In the genomic region with DNA sequence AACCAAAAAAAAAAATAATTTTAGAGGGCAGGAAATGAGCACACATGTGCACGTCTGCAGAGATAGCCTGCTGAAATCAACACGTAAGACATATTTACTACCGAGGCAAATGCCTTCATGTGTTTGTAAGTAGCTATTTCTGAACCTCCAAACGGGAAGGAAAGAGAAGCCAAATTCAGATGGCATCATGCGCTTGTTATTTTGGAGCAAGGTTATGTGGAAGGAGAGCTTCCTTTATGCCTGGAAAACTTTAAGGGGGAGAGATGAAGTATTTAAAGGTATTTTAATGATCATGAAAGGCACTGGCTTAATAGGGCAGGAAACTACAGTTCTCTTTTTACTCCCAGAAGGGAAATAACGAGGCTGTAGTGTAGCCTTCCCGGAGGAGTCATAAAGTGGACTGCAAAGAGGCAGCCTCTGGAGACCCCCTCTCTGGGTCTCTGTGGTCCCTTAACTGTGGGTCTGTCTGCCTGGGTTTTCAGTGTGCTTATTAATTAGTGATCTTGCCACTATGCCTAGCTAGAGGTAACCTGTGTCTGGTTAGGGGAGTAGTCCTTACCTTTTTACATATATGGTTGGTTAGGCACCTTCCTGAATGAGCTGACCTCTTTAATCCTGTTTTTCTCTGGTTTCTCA, we compare ENCODE assay signal across 23 mouse cellular contexts.
DNase-seq lines count a peak whose midpoint lies in the region; ATAC-seq lines count a peak whose summit lies in the region.
"Had no signal": no experiment of that assay in that cellular context is flagged by ENCODE, and none has a peak within 500 bp of the region (broad histone marks: within the 10 kb centered on the region; RNA-seq: fewer than 3 reads in every experiment).

No protein-coding gene starts in this region.

- peak; percentile 56 for DNase-seq in heart, adult 11 months
- DNase-seq in heart, embryonic 10.5 days (ENCODE audit: low spot score): no peak
- DNase-seq in limb, embryonic 10.5 days (ENCODE audit: low spot score): no peak
- no peak for DNase-seq in lung, postnatal 4 days
- DNase-seq in gastrocnemius, postnatal 36 days: no peak
- DNase-seq: adrenal gland, postnatal 25 days; cerebellum, adult 9-10 months; kidney, adult 8-10 months; kidney, postnatal 10 days; left cerebral cortex, postnatal 4 days; liver, embryonic 13.5 days; lung, embryonic 14.5 days had no signal

- no peak for ATAC-seq in heart, embryonic 12.5 days (ENCODE audit: insufficient number of reproducible peaks, low FRiP score)
- ATAC-seq in heart, embryonic 16.5 days (replicated peaks; ENCODE audit: extremely low read depth, insufficient read depth, low FRiP score): 0 out of 2 replicates have a peak, but pooled peaks have one; percentile 41
- ATAC-seq: forebrain, embryonic 16.5 days; inflammation-experienced regulatory T-cells, adult 6 months; midbrain, embryonic 13.5 days had no signal

- no peak overlapping the region for H3K27ac ChIP-seq in heart, embryonic 12.5 days (ENCODE audit: poor library complexity, severe bottlenecking)
- no peak overlapping the region; the same call in 1 of the 2 replicates for H3K27ac ChIP-seq in heart, embryonic 16.5 days (ENCODE audit: low read length)
- H3K27ac ChIP-seq in heart, embryonic 10.5 days: no peak overlapping the region
- peak overlapping the region; percentile 74 for H3K27ac ChIP-seq in limb, embryonic 10.5 days
- H3K27ac ChIP-seq: embryonic facial prominence, embryonic 10.5 days; heart, embryonic 13.5 days; hindbrain, embryonic 13.5 days; left cerebral cortex, adult 2 months; liver, embryonic 13.5 days; midbrain, embryonic 13.5 days; stomach, postnatal 0 days had no signal

- H3K4me3 ChIP-seq in heart, embryonic 12.5 days: no peak overlapping the region
- H3K4me3 ChIP-seq in heart, embryonic 16.5 days (ENCODE audit: low read length): no peak overlapping the region
- no peak overlapping the region for H3K4me3 ChIP-seq in heart, embryonic 10.5 days
- peak overlapping the region; percentile 8; the same call in 1 of the 2 replicates for H3K4me3 ChIP-seq in limb, embryonic 10.5 days
- H3K4me3 ChIP-seq: embryonic facial prominence, embryonic 10.5 days; heart, embryonic 13.5 days; hindbrain, embryonic 13.5 days; left cerebral cortex, adult 2 months; liver, embryonic 13.5 days; megakaryocyte, embryonic 14.5 days; midbrain, embryonic 13.5 days had no signal

- no peak overlapping the region for H3K4me2 ChIP-seq in heart, embryonic 12.5 days
- 0 out of 2 replicates have a peak overlapping the region, but pooled peaks have one; percentile 2 for H3K4me2 ChIP-seq in heart, embryonic 16.5 days (ENCODE audit: low read depth, low read length)
- H3K4me2 ChIP-seq: heart, embryonic 13.5 days; hindbrain, embryonic 13.5 days; liver, embryonic 13.5 days; lung, embryonic 14.5 days; midbrain, embryonic 13.5 days had no signal

- intact Hi-C loops in gastrocnemius, postnatal 36 days (cut with DNase I): no loop called here

- no peaks in the 10 kb centered on the region for H3K4me1 ChIP-seq in heart, embryonic 12.5 days (replicated peaks)
- H3K4me1 ChIP-seq in heart, embryonic 16.5 days (ENCODE audit: control insufficient read depth, insufficient read depth, low read length): no peaks in the 10 kb centered on the region
- no peaks in the 10 kb centered on the region for H3K4me1 ChIP-seq in heart, embryonic 10.5 days
- H3K4me1 ChIP-seq in limb, embryonic 10.5 days: peaks cover 21% of the 10 kb centered on the region
- H3K4me1 ChIP-seq: embryonic facial prominence, embryonic 10.5 days; heart, embryonic 13.5 days; liver, embryonic 13.5 days; megakaryocyte, embryonic 14.5 days; midbrain, embryonic 13.5 days had no signal

- 60% methylated on average over 7 of the region's 7 CpGs for WGBS in heart, embryonic 12.5 days
- WGBS in heart, embryonic 16.5 days: 42% methylated on average over 7 of the region's 7 CpGs
- WGBS in heart, embryonic 10.5 days: 70% methylated on average over 7 of the region's 7 CpGs
- WGBS in limb, embryonic 10.5 days: 40% methylated on average over 7 of the region's 7 CpGs

- no peaks in the 10 kb centered on the region for H3K36me3 ChIP-seq in heart, embryonic 12.5 days
- no peaks in the 10 kb centered on the region for H3K36me3 ChIP-seq in heart, embryonic 16.5 days (ENCODE audit: control insufficient read depth, insufficient read depth)
- no peaks in the 10 kb centered on the region for H3K36me3 ChIP-seq in heart, embryonic 10.5 days
- H3K36me3 ChIP-seq in limb, embryonic 10.5 days: no peaks in the 10 kb centered on the region
- H3K36me3 ChIP-seq: embryonic facial prominence, embryonic 10.5 days; heart, embryonic 13.5 days; hindbrain, embryonic 13.5 days; liver, embryonic 13.5 days; midbrain, embryonic 13.5 days had no signal

- no peaks in the 10 kb centered on the region for H3K9me3 ChIP-seq in heart, embryonic 12.5 days (replicated peaks)
- no peaks in the 10 kb centered on the region for H3K9me3 ChIP-seq in heart, embryonic 16.5 days (replicated peaks; ENCODE audit: control insufficient read depth, low read length)
- H3K9me3 ChIP-seq in heart, embryonic 10.5 days: no peaks in the 10 kb centered on the region
- H3K9me3 ChIP-seq in limb, embryonic 10.5 days (replicated peaks): no peaks in the 10 kb centered on the region
- H3K9me3 ChIP-seq: embryonic facial prominence, embryonic 10.5 days; heart, embryonic 13.5 days; hindbrain, embryonic 13.5 days; liver, embryonic 13.5 days; megakaryocyte, embryonic 14.5 days; midbrain, embryonic 13.5 days had no signal

- no peaks in the 10 kb centered on the region for H3K27me3 ChIP-seq in heart, embryonic 12.5 days (replicated peaks)
- H3K27me3 ChIP-seq in heart, embryonic 16.5 days (ENCODE audit: control insufficient read depth, insufficient read depth, low read length): no peaks in the 10 kb centered on the region
- H3K27me3 ChIP-seq in heart, embryonic 10.5 days (ENCODE audit: insufficient read depth, poor library complexity, severe bottlenecking): no peaks in the 10 kb centered on the region
- no peaks in the 10 kb centered on the region for H3K27me3 ChIP-seq in limb, embryonic 10.5 days (ENCODE audit: low read depth, poor library complexity, severe bottlenecking)
- H3K27me3 ChIP-seq: heart, embryonic 13.5 days; hindbrain, embryonic 13.5 days; liver, embryonic 13.5 days; megakaryocyte, embryonic 14.5 days; midbrain, embryonic 13.5 days had no signal

- no peak overlapping the region for H3K9ac ChIP-seq in heart, embryonic 12.5 days
- H3K9ac ChIP-seq in heart, embryonic 16.5 days (ENCODE audit: low read length): no peak overlapping the region
- H3K9ac ChIP-seq: heart, embryonic 13.5 days; hindbrain, embryonic 13.5 days; liver, embryonic 13.5 days; lung, embryonic 14.5 days; midbrain, embryonic 13.5 days had no signal
